Mouse (Mus musculus) G1E-ER4 (cell line): ENCODE data around the gene Gse1. TPM values are rescaled to one million over a fixed set of nuclear protein-coding genes. Genes with fewer than 3 reads are reported as not detected.

ENCODE experiments used
- GATA1 ChIP-seq: IDR thresholded peaks from one replicate; pipeline ENCODE4 v1.8.0; 2012; ENCODE audit warnings: low read length, inconsistent platforms
- polyA plus RNA-seq: library from polyadenylated mRNA; stranded (reverse); fragments of >175 nt; gene quantifications from 2 replicates; pipeline ENCODE4 v1.2.3, GENCODE M21; 2012

Gene Gse1
- polyA plus RNA-seq, 1 experiment, result 139 TPM

GRCm38 (mm10) chr8:120487377-120487728, 259.1 kb downstream of the Gse1 start:
- TF ChIP-seq GATA1, result no peak

DNA sequence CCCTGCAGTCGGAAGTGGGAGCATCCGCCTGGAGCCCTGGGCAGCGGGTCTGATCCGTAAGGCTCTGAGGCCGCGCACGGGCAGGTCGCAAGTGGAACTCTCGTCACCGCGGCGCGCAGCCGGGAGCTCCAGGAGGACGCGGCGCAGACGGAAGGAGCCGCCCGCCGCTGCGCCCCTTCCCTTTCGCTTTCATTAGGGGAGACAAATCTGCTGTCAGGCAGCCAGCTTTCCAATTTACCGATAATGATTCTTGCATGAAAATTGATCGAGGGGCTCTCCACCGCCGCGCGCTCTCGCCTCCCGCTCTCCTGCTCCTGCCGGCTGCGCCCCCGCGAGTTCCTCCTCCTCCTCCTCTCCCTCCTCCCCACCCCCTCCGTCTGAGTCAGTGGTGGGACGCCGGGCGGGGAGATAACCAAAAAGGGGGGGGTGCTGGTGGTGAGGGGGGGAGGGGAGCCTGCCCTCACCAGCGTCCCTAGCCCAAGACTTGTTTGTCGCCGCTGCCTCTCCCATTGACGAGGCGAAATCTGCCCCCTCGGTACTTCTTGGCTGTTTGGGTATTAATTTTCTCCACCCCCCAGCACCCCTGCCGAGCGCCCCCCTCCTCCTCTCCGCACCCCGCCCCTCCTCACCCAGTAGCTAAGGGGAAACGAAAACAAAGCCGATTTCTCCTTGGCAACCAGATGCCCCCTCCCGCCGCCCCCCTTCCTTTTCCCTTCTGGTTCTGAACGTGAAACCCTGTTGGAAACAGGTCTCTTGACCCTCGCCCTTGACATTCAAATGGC, 259.7 kb downstream of the Gse1 start:
- no peak for TF ChIP-seq GATA1

GRCm38 (mm10) chr8:120488636-120489131, 260.4 kb downstream of the Gse1 start:
- TF ChIP-seq GATA1, result no peak

DNA sequence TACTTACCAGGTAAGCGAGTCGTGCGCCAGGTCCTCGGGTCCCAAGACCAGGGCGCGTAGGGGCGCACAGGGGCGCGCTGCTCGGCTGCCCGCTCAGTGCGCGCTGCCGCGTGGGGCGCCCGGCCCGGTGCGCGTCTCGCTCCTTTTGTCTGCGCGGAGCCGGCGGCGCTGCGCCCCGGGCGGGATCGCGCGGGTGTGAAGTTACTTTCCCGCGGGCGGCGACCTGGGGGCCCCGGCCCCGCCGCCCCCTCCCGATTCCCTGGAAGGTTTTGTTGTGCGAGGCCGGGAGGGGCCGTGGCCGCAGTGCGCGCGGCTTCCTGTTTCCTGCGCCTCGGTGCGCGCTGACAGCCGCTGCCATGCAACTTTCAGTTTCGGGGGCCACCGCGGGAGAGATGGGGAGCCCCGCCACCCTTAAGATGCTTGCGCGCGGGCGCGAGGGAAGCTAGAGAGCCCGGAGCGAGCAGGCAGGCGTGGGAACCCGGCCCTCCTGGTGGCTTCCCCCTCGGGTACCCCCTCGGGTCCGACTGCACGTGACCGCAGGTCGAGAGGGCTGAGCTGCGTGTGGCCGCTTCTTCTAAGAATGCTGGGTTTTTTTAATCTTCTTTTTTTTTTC, 261.0 kb downstream of the Gse1 start:
- no peak for TF ChIP-seq GATA1

DNA sequence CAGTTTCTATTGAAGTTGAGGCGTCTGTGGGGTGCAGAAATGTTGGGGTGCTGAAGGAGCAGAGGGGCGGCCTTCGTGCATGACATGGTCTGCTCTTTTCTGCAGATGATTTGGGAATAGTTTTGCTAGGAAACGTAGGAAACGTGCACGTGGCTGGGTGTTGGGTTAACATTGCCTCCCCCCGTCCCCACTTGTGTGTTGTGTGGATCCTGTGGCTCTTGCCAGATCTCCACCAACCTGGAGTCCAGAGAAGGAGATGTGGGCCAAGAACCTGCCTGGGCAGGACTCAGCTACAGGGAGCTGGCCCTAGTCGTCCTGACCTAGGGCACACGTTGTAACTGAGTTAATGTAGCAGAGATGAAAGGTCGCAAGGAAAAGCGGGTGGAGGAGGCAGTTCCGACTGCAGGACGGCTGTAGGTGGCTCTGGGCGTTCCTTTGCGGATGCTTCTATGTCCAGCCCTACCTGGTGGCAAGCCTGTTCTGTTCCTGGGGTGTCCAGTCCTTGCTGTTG, 261.6 kb downstream of the Gse1 start:
- no peak for TF ChIP-seq GATA1

- TF ChIP-seq GATA1, result no peak
Observed at GRCm38 (mm10) chr8:120490354-120491141, 262.3 kb downstream of the Gse1 start.

DNA sequence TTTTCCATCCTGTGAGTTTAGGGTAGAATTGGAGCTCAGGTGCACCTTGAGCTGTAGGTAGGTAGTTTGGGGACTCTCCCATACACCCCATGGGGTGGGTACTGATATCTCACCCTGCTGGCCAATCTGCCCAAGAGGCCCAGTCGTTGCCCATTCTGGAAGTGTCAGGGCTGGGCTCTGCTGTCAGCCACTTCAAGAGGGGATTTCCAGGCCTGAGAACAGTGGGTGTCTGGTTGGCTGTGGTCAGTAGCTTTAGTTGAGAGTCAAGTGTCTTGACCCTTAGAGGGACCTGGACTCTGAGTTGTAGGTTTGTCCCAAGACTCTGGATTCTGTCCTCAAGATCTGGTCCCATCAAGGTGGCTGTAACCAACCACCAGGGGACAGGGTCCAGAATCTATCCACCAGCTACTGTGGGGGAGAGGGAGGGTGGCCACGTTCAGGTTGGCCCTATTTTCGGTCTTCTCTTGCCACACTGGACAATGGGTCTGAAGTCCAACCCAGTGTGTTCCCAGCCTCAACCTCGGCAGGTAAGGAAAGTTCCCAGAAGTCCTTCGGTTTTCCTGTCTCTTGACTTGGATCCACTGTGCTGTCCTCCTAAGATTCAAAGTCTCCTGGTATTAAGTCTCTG, 263.0 kb downstream of the Gse1 start:
- TF ChIP-seq GATA1, result no peak

GRCm38 (mm10) chr8:120492193-120492880, 264.1 kb downstream of the Gse1 start:
- TF ChIP-seq GATA1, result no peak

GRCm38 (mm10) chr8:120492881-120493220, 264.6 kb downstream of the Gse1 start:
- TF ChIP-seq GATA1, result no peak

DNA sequence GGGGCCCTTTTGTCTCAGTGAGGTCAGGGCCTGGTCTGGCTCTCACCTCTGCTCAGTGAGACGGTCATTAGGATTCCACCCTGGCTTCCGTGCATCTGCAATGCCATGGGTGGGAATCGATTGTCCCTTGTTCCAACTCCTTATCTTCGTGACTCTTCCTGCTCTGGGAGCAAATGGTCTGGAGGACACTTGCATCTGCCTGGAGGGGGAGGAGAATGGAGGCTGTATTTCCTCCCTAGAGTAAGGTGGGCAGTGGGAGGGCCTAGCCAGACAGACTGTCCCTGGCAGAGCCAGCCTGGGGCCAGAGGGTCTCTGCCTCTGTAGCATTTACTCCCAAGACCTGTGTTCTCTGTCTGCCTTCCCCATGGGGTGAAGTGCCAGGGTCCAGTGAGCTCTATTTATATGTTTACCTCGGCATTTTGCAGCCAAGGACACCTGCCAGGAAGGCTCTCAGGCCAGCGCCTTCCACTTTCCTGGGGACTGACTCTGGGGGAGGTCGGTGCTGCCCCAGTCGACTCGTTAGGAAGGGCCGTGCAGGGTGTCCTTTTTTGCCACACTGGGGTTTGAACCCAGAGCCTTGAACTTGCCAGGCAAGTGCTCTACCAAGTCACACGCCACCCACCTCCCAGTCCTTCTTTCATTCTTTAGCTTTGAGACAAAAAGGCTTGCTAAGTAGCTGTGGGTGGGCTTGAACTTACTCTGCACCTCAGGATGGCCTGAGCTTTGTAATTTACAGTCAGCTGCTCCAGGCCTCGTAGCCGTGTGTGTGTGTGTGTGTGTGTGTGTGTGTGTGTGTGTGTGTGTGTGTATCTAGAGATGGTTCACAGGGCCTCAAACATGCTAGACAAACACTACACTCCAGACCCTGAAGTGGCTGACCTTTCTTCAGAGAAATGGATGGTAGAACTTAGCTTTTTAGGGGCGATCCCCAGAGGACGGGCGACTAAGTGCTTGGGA, 265.5 kb downstream of the Gse1 start:
- no peak for TF ChIP-seq GATA1

DNA sequence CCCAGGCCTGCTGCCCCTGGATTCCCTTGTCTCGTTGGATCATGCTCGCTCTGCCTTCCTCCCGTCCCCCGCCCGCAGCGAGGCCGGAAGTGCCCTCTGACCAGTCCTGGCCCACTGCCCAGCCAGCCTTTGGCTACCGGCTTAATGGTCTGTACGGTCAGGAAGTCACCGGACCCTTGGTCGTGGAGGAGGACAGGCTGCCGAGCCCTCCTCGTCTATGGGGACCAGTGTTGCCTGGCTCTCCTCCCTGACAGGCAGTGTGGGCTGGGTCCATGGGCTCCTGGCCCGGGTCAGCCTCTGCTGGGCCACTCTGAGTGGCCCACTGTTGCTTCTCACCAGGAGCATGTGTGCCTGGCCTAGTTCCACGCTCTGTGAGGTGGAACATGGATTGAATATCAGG, 266.6 kb downstream of the Gse1 start:
- TF ChIP-seq GATA1, result no peak

DNA sequence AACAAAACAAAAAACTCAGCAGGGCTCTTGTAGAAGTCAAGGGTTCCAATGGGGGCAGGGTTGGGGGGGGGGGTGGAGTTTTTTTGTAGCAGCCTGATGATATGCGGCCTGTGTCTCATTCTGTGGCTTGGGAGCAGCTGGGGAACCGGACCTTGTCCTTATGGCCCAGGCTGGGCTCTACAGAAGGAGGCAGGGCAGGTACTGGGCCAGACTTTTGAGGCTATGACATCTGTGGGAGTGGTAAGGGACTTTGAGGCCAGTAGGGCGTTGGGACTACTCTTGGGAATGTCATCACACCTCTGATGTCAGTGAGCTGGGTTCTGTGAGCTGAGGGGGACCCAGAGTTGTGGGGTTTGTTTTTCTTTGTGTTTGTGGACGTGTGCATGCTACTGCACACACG, 267.2 kb downstream of the Gse1 start:
- TF ChIP-seq GATA1, result no peak

DNA sequence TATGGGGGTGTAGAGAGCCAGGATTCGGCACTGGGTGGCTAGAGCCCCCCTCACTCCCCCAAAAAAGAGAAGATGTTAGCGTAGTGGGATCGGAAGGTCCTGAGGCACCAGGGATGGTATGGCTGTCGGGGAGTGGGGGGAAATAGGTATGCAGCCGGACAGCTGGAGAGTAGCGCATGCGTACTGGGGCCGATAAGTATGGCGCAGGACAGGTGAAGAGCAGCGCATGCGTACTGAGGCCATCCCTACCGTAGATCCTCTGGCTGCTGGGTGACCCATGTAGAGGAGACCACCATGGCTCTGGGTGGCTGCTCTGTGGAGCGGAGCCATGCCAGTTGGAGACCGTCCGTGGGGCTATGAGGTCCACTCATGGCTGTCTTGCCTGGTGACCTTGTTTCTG, 268.2 kb downstream of the Gse1 start:
- no peak for TF ChIP-seq GATA1

- no peak for TF ChIP-seq GATA1
Observed at GRCm38 (mm10) chr8:120497503-120497946, 269.3 kb downstream of the Gse1 start.
